21 mouse cellular contexts compared by ENCODE assay signal in the genomic region with DNA sequence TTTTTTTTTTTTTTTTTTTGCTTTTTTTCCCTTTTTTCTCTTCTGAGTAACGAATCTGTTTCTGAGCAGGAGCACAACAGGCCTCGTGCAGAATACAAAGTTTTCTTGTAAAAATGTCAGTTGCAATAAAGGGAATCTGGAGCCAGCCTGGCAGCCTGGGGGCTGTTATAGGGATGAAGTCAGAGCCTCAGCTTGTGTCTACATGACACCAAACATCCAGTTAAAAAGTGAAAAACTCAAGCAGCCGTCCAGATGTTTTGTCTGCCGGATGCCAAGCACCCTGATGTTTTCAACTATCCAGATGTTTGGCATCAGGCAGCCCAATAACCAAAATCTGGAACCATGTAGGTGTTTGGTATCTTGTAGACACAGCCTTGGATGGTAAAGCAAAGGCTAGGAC.
"Had no signal": no experiment of that assay in that cellular context is flagged by ENCODE, and none has a peak within 500 bp of the region (broad histone marks: within the 10 kb centered on the region; RNA-seq: fewer than 3 reads in every experiment).

No protein-coding gene starts in this region.

- DNase-seq: kidney, adult 18-20 months; kidney, adult 9 months; kidney, postnatal 14 days; kidney, postnatal 4 days; liver, postnatal 0 days; lung, postnatal 14 days; lung, postnatal 4 days; right cerebral cortex, adult 18-20 months; right cerebral cortex, postnatal 14 days; right cerebral cortex, postnatal 4 days; spleen, adult 18-20 months; thymus, postnatal 36 days had no signal

- H3K9ac ChIP-seq: limb, embryonic 15.5 days; liver, embryonic 14.5 days; liver, postnatal 0 days; lung, embryonic 15.5 days; midbrain, embryonic 12.5 days; midbrain, embryonic 15.5 days; neural tube, embryonic 12.5 days; neural tube, embryonic 15.5 days; stomach, embryonic 15.5 days had no signal

- H3K36me3 ChIP-seq: limb, embryonic 15.5 days; lung, embryonic 15.5 days; midbrain, embryonic 12.5 days; midbrain, embryonic 15.5 days; neural tube, embryonic 12.5 days; neural tube, embryonic 15.5 days; stomach, embryonic 15.5 days had no signal

- H3K27me3 ChIP-seq: limb, embryonic 15.5 days; lung, embryonic 15.5 days; midbrain, embryonic 12.5 days; midbrain, embryonic 15.5 days; neural tube, embryonic 12.5 days; neural tube, embryonic 15.5 days; stomach, embryonic 15.5 days had no signal

- H3K27ac ChIP-seq: limb, embryonic 15.5 days; liver, embryonic 14.5 days; lung, embryonic 15.5 days; midbrain, embryonic 12.5 days; midbrain, embryonic 15.5 days; neural tube, embryonic 12.5 days; neural tube, embryonic 15.5 days; stomach, embryonic 15.5 days had no signal

- ATAC-seq: liver, postnatal 0 days; midbrain, embryonic 15.5 days had no signal

- H3K4me1 ChIP-seq: lung, embryonic 15.5 days; midbrain, embryonic 12.5 days; midbrain, embryonic 15.5 days; neural tube, embryonic 12.5 days; neural tube, embryonic 15.5 days; stomach, embryonic 15.5 days had no signal

- H3K9me3 ChIP-seq: limb, embryonic 15.5 days; lung, embryonic 15.5 days; midbrain, embryonic 12.5 days; midbrain, embryonic 15.5 days; neural tube, embryonic 12.5 days; neural tube, embryonic 15.5 days; stomach, embryonic 15.5 days had no signal

- H3K4me3 ChIP-seq: limb, embryonic 15.5 days; lung, embryonic 15.5 days; midbrain, embryonic 12.5 days; midbrain, embryonic 15.5 days; neural tube, embryonic 12.5 days; neural tube, embryonic 15.5 days; stomach, embryonic 15.5 days had no signal

- H3K4me2 ChIP-seq: limb, embryonic 15.5 days; liver, embryonic 11.5 days; lung, embryonic 15.5 days; midbrain, embryonic 12.5 days; midbrain, embryonic 15.5 days; neural tube, embryonic 12.5 days; neural tube, embryonic 15.5 days; stomach, embryonic 15.5 days had no signal
